Mouse (Mus musculus) hindbrain, embryonic 14.5 days (tissue): ENCODE data around the gene Hrasls5. TPM values are rescaled to one million over a fixed set of nuclear protein-coding genes. Genes with fewer than 3 reads are reported as not detected.

Experiments used
- ATAC-seq: fragments of 200-750 bp; cut with Nextera tagmentation; 2 replicates; pipeline ENCODE4 v1.8.0; 2017; ENCODE audit warnings: moderate number of reproducible peaks, mild to moderate bottlenecking, moderate TSS enrichment, moderate library complexity; ENCODE audit not compliant: low FRiP score
- DNase-seq: peaks from one replicate; pipeline ENCODE4 v3.0.0-alpha.2; 2015; ENCODE audit warnings: low spot score
- H3K27ac ChIP-seq: fragments of 300-500 bp; sonication (generic); 2 replicates; pipeline ENCODE4 v1.5.1; 2014; ENCODE audit warnings: mild to moderate bottlenecking, moderate library complexity
- H3K27me3 ChIP-seq: fragments of 300-500 bp; sonication (generic); 2 replicates; pipeline ENCODE4 v1.6.1; 2014; ENCODE audit warnings: mild to moderate bottlenecking, low read length, mixed read lengths; ENCODE audit not compliant: control insufficient read depth, insufficient read depth
- H3K36me3 ChIP-seq: fragments of 300-500 bp; sonication (generic); replicated peaks from 2 replicates; pipeline ENCODE4 v1.6.1; 2014; ENCODE audit not compliant: control insufficient read depth, insufficient read depth
- H3K4me1 ChIP-seq: fragments of 300-500 bp; sonication (generic); replicated peaks from 2 replicates; pipeline ENCODE4 v1.6.1; 2014; ENCODE audit warnings: antibody characterized with exemption, low read length, mixed read lengths; ENCODE audit not compliant: control insufficient read depth, insufficient read depth
- H3K4me2 ChIP-seq: fragments of 300-500 bp; sonication (generic); replicated peaks from 2 replicates; pipeline ENCODE4 v1.6.1; 2014; ENCODE audit warnings: mild to moderate bottlenecking, moderate library complexity
- H3K4me3 ChIP-seq: fragments of 300-500 bp; sonication (generic); replicated peaks from 2 replicates; pipeline ENCODE4 v1.5.1; 2014; ENCODE audit warnings: mild to moderate bottlenecking, low read length
- H3K9ac ChIP-seq: fragments of 300-500 bp; sonication (generic); 2 replicates; pipeline ENCODE4 v1.6.1; 2014
- H3K9me3 ChIP-seq: fragments of 300-500 bp; sonication (generic); 2 replicates; pipeline ENCODE4 v1.6.1; 2016; ENCODE audit warnings: low read length; ENCODE audit not compliant: control insufficient read depth
- WGBS: fragments of 180-500 bp; shearing (Covaris S2); extraction: QIAGEN DNeasy Blood & Tissue Kit; methylation state at CpG from one replicate; pipeline ENCODE4 v1.1.7; 2014; 5-methylcytosine and 5-hydroxymethylcytosine counted together
- polyA plus RNA-seq: library from polyadenylated mRNA; unstranded; fragments of >200 nt; fragmentation: Nextera tagmentation; extraction: Ambion mirVana; gene quantifications from 2 replicates; pipeline ENCODE4 v1.2.1, GENCODE M21; 2014

The Hrasls5 gene
- polyA plus RNA-seq, 1 experiment from 2014 or later, result not detected

- Histone ChIP-seq H3K27me3 (peaks cover 5% of the 10 kb centered on the region; the same call in 1 of the 2 replicates), H3K4me2 (no peak overlapping the region), H3K4me3 (no peak overlapping the region), H3K9me3 (no peaks in the 10 kb centered on the region), H3K27ac (no peak overlapping the region), H3K4me1 (peaks cover 17% of the 10 kb centered on the region), H3K9ac (no peak overlapping the region), H3K36me3 (no peaks in the 10 kb centered on the region)
- WGBS, result 98% methylated on average over 10 of the region's 10 CpGs
- DNase-seq (no peak), ATAC-seq (no peak)
Measured at GRCm38 (mm10) chr19:7604107-7604506, 8.2 kb upstream of the Hrasls5 start.

GRCm38 (mm10) chr19:7605013-7605412 lies 7.3 kb upstream of the Hrasls5 start:
- ATAC-seq, result no peak
- DNase-seq, result no peak

GRCm38 (mm10) chr19:7605930-7606783 lies 6.2 kb upstream of the Hrasls5 start:
- Histone ChIP-seq H3K27me3 (peaks cover 9% of the 10 kb centered on the region; the same call in 1 of the 2 replicates), H3K4me1 (peaks cover 17% of the 10 kb centered on the region), H3K4me2 (peak overlapping the region; percentile 78), H3K36me3 (no peaks in the 10 kb centered on the region), H3K9me3 (no peaks in the 10 kb centered on the region), H3K27ac (peak overlapping the region; percentile 44; the same call in 1 of the 2 replicates), H3K4me3 (peak overlapping the region; percentile 25), H3K9ac (peak overlapping the region; percentile 37)
- 5% methylated on average over 15 of the region's 15 CpGs for WGBS
- ATAC-seq (peak; percentile 85), DNase-seq (peak; percentile 78)

More at GRCm38 (mm10) chr19:7605013-7605412, 7.3 kb upstream of the Hrasls5 start:
- Histone ChIP-seq H3K9me3 (no peaks in the 10 kb centered on the region), H3K36me3 (no peaks in the 10 kb centered on the region), H3K4me3 (no peak overlapping the region), H3K4me2 (no peak overlapping the region), H3K4me1 (peaks cover 17% of the 10 kb centered on the region), H3K27ac (no peak overlapping the region), H3K27me3 (peaks cover 5% of the 10 kb centered on the region; the same call in 1 of the 2 replicates), H3K9ac (no peak overlapping the region)

- peaks cover 18% of the 10 kb centered on the region for H3K27me3 ChIP-seq
- H3K9ac ChIP-seq, result peak within 1 kb of the TSS; percentile 37
- peak within 1 kb of the TSS; percentile 25 for H3K4me3 ChIP-seq
- H3K4me1 ChIP-seq, result peaks cover 17% of the 10 kb centered on the region
- peak within 1 kb of the TSS; percentile 78 for H3K4me2 ChIP-seq
- ATAC-seq, result peak; percentile 28; the same call in 1 of the 2 replicates
- no peak for DNase-seq
- peak within 1 kb of the TSS; percentile 44; the same call in 1 of the 2 replicates for H3K27ac ChIP-seq
- 8% methylated on average over 15 of the region's 15 CpGs for WGBS
- H3K36me3 ChIP-seq, result no peaks in the 10 kb centered on the region
- H3K9me3 ChIP-seq, result no peaks in the 10 kb centered on the region
Measured at GRCm38 (mm10) chr19:7606801-7607689, 5.3 kb upstream of the Hrasls5 start, which contains the start of gene Lgals12. TSS of gene Lgals12 (minus strand) at chr19:7607193.

GRCm38 (mm10) chr19:7607690-7608201 lies 4.6 kb upstream of the Hrasls5 start:
- Histone ChIP-seq H3K9me3 (no peaks in the 10 kb centered on the region), H3K9ac (no peak overlapping the region), H3K36me3 (no peaks in the 10 kb centered on the region), H3K27ac (no peak overlapping the region), H3K4me2 (no peak overlapping the region), H3K4me1 (peaks cover 17% of the 10 kb centered on the region), H3K27me3 (peaks cover 24% of the 10 kb centered on the region), H3K4me3 (no peak overlapping the region)
- DNase-seq (no peak), ATAC-seq (no peak)
- 85% methylated on average over 7 of the region's 7 CpGs for WGBS

- no peak overlapping the region for H3K27ac ChIP-seq
- WGBS, result 82% methylated on average over 7 of the region's 7 CpGs
- no peak for ATAC-seq
- H3K9me3 ChIP-seq, result no peaks in the 10 kb centered on the region
- no peaks in the 10 kb centered on the region; the same call in 1 of the 2 replicates for H3K4me1 ChIP-seq
- H3K36me3 ChIP-seq, result no peaks in the 10 kb centered on the region
- peaks cover 29% of the 10 kb centered on the region for H3K27me3 ChIP-seq
- no peak for DNase-seq
- H3K9ac ChIP-seq, result no peak overlapping the region
- no peak overlapping the region for H3K4me3 ChIP-seq
- no peak overlapping the region for H3K4me2 ChIP-seq
Measured at GRCm38 (mm10) chr19:7613151-7613550, 810 bp downstream of the Hrasls5 start.

- WGBS, result 77% methylated on average over 5 of the region's 5 CpGs
- H3K9ac ChIP-seq, result no peak overlapping the region
- no peak for ATAC-seq
Measured at GRCm38 (mm10) chr19:7616231-7616930, 4.0 kb downstream of the Hrasls5 start.

GRCm38 (mm10) chr19:7617085-7617484 lies 4.7 kb downstream of the Hrasls5 start:
- Histone ChIP-seq H3K9me3 (no peaks in the 10 kb centered on the region), H3K4me3 (no peak overlapping the region), H3K27me3 (peaks cover 16% of the 10 kb centered on the region), H3K27ac (no peak overlapping the region), H3K4me2 (no peak overlapping the region), H3K9ac (no peak overlapping the region), H3K4me1 (no peaks in the 10 kb centered on the region; the same call in 1 of the 2 replicates), H3K36me3 (no peaks in the 10 kb centered on the region)
- DNase-seq (no peak), ATAC-seq (no peak)
- 62% methylated on average over 3 of the region's 3 CpGs for WGBS

More at GRCm38 (mm10) chr19:7616231-7616930, 4.0 kb downstream of the Hrasls5 start:
- DNase-seq, result no peak
- peaks cover 23% of the 10 kb centered on the region for H3K27me3 ChIP-seq
- no peak overlapping the region for H3K4me2 ChIP-seq
- no peak overlapping the region for H3K4me3 ChIP-seq
- H3K9me3 ChIP-seq, result no peaks in the 10 kb centered on the region
- H3K27ac ChIP-seq, result no peak overlapping the region
- H3K36me3 ChIP-seq, result no peaks in the 10 kb centered on the region
- H3K4me1 ChIP-seq, result no peaks in the 10 kb centered on the region; the same call in 1 of the 2 replicates
